Mouse (Mus musculus) brown adipose tissue, adult 24 weeks (tissue): ENCODE data around the gene Tshb. TPM values are rescaled to one million over a fixed set of nuclear protein-coding genes. Genes with fewer than 3 reads are reported as not detected.
A peak's percentile ranks its signal among the peaks of the same experiment; 100 is the strongest.

Experiments used
- H3K27ac ChIP-seq: fragments of 200-500 bp; replicated peaks from 2 replicates; pipeline ENCODE4 v1.5.1; 2012; ENCODE audit warnings: low read depth, mild to moderate bottlenecking, low read length
- H3K4me1 ChIP-seq: fragments of 200-500 bp; 2 replicates; pipeline ENCODE4 v1.6.1; 2012; ENCODE audit warnings: low read length, mixed read lengths; ENCODE audit not compliant: control insufficient read depth, insufficient read depth, insufficient read length
- H3K4me3 ChIP-seq: fragments of 200-500 bp; 2 replicates; pipeline ENCODE4 v1.5.1; 2012; ENCODE audit warnings: low read depth, mild to moderate bottlenecking, low read length, moderate library complexity; ENCODE audit not compliant: insufficient read depth
- polyA plus RNA-seq: library from polyadenylated mRNA; stranded (reverse); fragments of >200 nt; gene quantifications from 2 replicates; pipeline ENCODE4 v1.2.4, GENCODE M21; 2012; ENCODE audit not compliant: missing spikeins, insufficient read depth, insufficient read length

Tshb gene
- polyA plus RNA-seq, result not detected in 2 replicates

- Histone ChIP-seq H3K4me1 (no peaks in the 10 kb centered on the region), H3K27ac (no peak within 1 kb of the TSS), H3K4me3 (no peak within 1 kb of the TSS)
Observed at GRCm38 (mm10) chr3:102782618-102783017, at the start of gene Tshb. Gene Tshb (minus strand): TSS chr3:102782718.

GRCm38 (mm10) chr3:102803937-102804336 is 21.4 kb upstream of the Tshb start:
- no peak overlapping the region for H3K4me3 ChIP-seq
- H3K4me1 ChIP-seq, result no peaks in the 10 kb centered on the region
- no peak overlapping the region for H3K27ac ChIP-seq

- H3K27ac ChIP-seq, result no peak overlapping the region
- no peaks in the 10 kb centered on the region for H3K4me1 ChIP-seq
- no peak overlapping the region for H3K4me3 ChIP-seq
Observed at GRCm38 (mm10) chr3:102787369-102787768, 4.9 kb upstream of the Tshb start.

- no peak overlapping the region for H3K27ac ChIP-seq
- no peak overlapping the region for H3K4me3 ChIP-seq
- H3K4me1 ChIP-seq, result no peaks in the 10 kb centered on the region
Observed at GRCm38 (mm10) chr3:102773018-102773417, 9.5 kb downstream of the Tshb start.

DNA sequence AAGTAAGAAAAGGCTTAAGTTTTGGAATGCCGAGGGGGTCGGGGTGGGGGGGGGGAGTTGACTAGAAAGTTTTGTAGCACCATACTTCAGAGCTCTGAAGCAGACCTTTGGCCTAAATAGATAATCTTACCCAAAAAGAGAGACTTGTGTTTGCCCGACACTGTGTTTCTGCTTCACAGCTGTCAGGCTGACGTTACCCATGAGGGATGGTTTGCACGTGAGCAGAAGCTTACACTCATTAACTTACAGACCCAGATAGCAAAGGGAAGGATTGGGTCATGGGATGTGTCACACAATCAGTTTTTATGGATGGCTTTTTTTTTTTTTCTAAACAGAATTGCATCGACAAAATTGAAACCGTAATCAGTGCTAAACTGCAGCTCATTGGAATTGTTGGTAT is 17.7 kb downstream of the Tshb start:
- Histone ChIP-seq H3K4me1 (no peaks in the 10 kb centered on the region), H3K4me3 (no peak overlapping the region), H3K27ac (no peak overlapping the region)

DNA sequence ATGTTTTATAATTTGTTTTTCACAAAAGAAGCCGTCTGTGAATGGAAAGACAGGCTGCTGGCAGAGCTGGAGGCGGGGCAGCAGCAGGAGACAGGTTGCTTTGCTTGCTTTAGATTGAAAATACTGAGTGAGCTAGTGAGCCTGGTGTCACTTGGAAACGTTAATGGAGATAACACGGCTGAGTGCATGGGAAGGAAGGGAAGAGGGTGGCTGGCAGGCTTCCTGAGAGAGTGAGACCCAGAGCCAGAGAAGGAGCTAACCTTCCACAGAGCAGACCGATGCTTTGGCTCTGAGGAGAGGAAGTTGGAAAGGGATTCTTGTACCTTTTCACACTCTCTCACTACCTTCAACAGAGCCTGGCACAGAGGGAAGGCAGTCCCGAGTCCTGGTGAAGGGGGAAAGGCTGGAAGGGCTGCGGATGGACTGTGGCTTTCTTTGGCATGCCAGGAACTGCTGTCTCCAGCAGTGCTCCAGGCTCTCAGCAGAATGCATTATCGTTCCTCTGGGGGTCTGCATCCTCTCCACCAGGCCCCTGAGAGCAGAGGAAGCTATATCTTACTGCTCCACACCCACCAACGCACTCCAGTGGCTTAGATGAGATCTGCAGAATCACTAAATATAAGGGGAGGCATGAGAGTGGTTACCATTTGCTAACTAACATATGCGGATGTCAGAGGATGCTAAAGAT is 18.7 kb downstream of the Tshb start:
- no peak overlapping the region for H3K4me3 ChIP-seq
- H3K27ac ChIP-seq, result no peak overlapping the region
- H3K4me1 ChIP-seq, result no peaks in the 10 kb centered on the region

DNA sequence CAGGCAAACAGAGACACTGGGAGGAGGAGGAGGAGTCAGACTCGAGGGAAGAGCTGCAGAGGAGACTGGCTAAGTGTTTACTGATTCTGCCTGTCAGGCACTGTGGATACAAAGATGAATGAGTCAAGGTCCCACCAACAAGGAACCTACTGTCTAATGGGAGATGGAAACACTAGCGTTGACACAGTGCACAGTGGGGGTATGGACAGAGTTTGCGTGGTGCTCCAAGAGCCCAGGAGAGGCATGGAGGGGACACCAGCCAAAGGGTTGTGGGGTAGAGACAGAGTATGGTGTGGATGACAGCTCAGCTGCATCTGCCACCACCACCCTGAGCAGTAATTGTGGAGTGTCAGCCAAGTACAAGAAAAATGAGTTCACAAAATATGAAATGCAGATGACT is 20.1 kb downstream of the Tshb start:
- Histone ChIP-seq H3K27ac (no peak overlapping the region), H3K4me1 (peaks cover 2% of the 10 kb centered on the region; the same call in 1 of the 2 replicates), H3K4me3 (no peak overlapping the region)

DNA sequence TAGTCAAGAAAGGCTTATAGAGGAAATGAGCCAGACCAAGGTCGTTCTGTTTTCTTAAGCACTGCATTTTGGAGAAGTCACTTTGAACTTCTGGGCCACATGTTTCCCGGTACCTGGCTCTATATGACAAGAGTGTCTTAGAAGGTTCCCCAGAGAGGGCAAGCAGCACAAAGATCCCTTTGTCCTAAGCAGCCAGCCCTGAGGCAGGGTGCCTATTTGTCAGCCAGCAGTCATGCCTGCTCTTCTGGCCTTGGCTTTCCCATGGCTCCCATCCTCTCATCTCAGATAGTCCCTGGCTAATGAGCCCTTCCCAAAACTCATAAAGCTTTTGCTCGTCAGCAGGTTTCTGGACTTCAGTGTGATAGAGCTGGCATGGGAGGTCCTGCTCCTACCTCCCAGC is 22.3 kb downstream of the Tshb start:
- Histone ChIP-seq H3K4me1 (peaks cover 16% of the 10 kb centered on the region), H3K27ac (no peak overlapping the region), H3K4me3 (no peak overlapping the region)

DNA sequence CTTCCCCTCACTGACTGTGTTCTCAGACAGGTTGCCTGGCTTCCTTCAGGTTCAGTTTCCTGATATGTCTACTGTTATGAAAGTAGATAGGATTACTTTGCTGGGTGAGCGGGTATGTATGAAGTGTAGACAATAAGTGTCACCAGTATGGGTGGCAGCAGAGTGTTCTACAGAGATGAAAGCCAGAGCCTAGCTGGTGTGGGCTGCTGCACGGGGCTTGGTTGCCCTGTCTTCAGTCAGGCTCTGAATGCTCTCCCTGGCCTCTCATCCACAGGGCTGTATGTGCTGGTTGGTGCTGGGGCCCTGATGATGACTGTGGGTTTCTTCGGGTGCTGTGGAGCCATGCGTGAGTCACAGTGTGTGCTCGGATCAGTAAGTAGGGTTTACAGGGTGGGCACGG is 25.5 kb downstream of the Tshb start:
- Histone ChIP-seq H3K4me1 (peaks cover 18% of the 10 kb centered on the region), H3K27ac (peak overlapping the region; percentile 94), H3K4me3 (no peak overlapping the region)

- H3K4me3 ChIP-seq, result no peak overlapping the region
- peaks cover 18% of the 10 kb centered on the region for H3K4me1 ChIP-seq
- peak overlapping the region; percentile 94 for H3K27ac ChIP-seq
Observed at GRCm38 (mm10) chr3:102755801-102756200, 26.7 kb downstream of the Tshb start.

- H3K4me3 ChIP-seq, result no peak overlapping the region
- no peak overlapping the region for H3K27ac ChIP-seq
- peaks cover 24% of the 10 kb centered on the region for H3K4me1 ChIP-seq
Observed at GRCm38 (mm10) chr3:102752457-102752856, 30.1 kb downstream of the Tshb start.

DNA sequence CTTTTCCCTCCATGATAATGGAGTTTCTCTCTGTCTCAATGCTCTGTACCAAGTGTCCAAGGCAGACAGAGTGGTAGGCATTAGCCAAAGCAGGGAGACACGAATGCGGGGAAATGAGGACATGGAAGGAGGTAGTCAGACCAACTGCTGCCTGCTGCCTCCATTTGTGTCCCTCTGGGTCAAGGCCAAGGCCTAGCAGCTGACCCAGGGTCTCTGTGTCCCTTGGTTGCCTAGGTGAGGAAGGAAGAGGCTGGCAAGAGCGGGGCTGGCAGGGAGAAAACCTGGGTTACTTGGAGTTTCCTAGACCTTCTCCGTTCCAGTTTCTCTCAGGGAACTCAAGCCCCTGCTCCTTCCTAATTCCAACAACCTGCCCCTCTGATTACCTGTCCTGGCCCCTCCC is 30.5 kb downstream of the Tshb start:
- Histone ChIP-seq H3K4me3 (no peak overlapping the region), H3K27ac (no peak overlapping the region)

GRCm38 (mm10) chr3:102751536-102751935 is 31.0 kb downstream of the Tshb start:
- H3K4me3 ChIP-seq, result no peak overlapping the region
- peaks cover 16% of the 10 kb centered on the region for H3K4me1 ChIP-seq
- H3K27ac ChIP-seq, result no peak overlapping the region

More for the DNA sequence above, 30.5 kb downstream of the Tshb start:
- peaks cover 21% of the 10 kb centered on the region for H3K4me1 ChIP-seq

DNA sequence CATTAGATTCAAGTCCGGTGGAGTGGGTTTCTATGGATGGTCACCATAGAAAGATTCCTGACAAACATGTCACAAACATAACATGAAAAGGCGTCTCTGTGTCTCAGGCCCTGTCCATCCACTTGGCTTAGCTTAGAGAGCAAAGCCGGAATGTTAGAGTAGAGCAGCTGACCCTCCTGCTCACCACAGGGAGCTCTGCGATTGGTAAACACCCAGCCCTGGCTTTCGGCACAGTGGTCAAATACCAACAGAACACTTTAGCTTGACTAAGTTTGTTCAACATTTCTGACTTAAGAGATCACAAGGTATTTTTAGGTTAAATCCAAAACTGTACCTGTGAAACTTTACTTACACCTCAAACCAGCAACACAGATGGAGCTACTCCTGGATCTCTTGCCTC is 31.4 kb downstream of the Tshb start:
- no peak overlapping the region for H3K27ac ChIP-seq
- no peak overlapping the region for H3K4me3 ChIP-seq
- peaks cover 19% of the 10 kb centered on the region for H3K4me1 ChIP-seq

GRCm38 (mm10) chr3:102748686-102749085 is 33.8 kb downstream of the Tshb start:
- peaks cover 24% of the 10 kb centered on the region for H3K4me1 ChIP-seq
- H3K27ac ChIP-seq, result no peak overlapping the region; the same call in 1 of the 2 replicates
- H3K4me3 ChIP-seq, result no peak overlapping the region

DNA sequence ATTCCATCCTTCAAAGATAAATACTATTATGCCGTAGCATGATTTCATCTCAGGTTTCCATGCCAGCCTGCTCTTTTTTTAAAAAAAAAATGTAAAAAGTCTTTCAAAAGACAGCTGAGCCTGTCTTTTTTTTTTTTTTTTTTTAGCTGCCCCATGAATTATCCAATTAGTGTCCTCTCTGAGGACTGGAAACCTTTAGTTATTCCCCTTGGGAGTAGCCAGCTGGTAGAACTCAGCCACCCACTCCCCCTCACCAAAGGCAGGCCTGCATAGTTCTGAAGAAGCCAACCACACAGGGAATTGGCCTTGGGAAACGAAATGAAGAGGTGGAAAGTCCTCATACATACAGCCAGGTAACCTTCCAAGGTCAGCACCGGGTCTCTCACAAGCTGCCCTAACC is 34.5 kb downstream of the Tshb start:
- Histone ChIP-seq H3K27ac (no peak overlapping the region), H3K4me1 (peaks cover 24% of the 10 kb centered on the region), H3K4me3 (no peak overlapping the region)
